Mouse (Mus musculus) right cerebral cortex, postnatal 4 days (tissue): Measurements from ENCODE around the gene Kank1.

ENCODE experiments used
- DNase-seq: peaks from one replicate; pipeline ENCODE4 v3.0.0-alpha.2; 2022

The Kank1 gene

GRCm38 (mm10) chr19:25372794-25373193 lies 136.0 kb downstream of the Kank1 start:
- no peak for DNase-seq

- no peak for DNase-seq
These were observed 136.8 kb downstream of the Kank1 start for GRCm38 (mm10) chr19:25373594-25373993.

GRCm38 (mm10) chr19:25374191-25374590 lies 137.4 kb downstream of the Kank1 start:
- DNase-seq: no peak

- no peak for DNase-seq
These were observed 138.2 kb downstream of the Kank1 start for GRCm38 (mm10) chr19:25374926-25375325.

GRCm38 (mm10) chr19:25376871-25377270 lies 140.1 kb downstream of the Kank1 start:
- no peak for DNase-seq

GRCm38 (mm10) chr19:25380675-25381074 lies 143.9 kb downstream of the Kank1 start:
- no peak for DNase-seq

- DNase-seq: no peak
These were observed 145.2 kb downstream of the Kank1 start for GRCm38 (mm10) chr19:25381972-25382371.

GRCm38 (mm10) chr19:25382494-25382893 lies 145.7 kb downstream of the Kank1 start:
- no peak for DNase-seq

- no peak for DNase-seq
These were observed 146.8 kb downstream of the Kank1 start for GRCm38 (mm10) chr19:25383386-25384146.

- DNase-seq: no peak
These were observed 149.2 kb downstream of the Kank1 start for GRCm38 (mm10) chr19:25385981-25386380.

GRCm38 (mm10) chr19:25386679-25387470 lies 150.1 kb downstream of the Kank1 start:
- no peak for DNase-seq

- no peak for DNase-seq
These were observed 151.1 kb downstream of the Kank1 start for GRCm38 (mm10) chr19:25387902-25388301.

GRCm38 (mm10) chr19:25392135-25392534 lies 155.4 kb downstream of the Kank1 start:
- DNase-seq: no peak

GRCm38 (mm10) chr19:25395035-25395434 lies 158.3 kb downstream of the Kank1 start:
- peak; percentile 33 for DNase-seq

GRCm38 (mm10) chr19:25396709-25397266 lies 160.0 kb downstream of the Kank1 start:
- no peak for DNase-seq

GRCm38 (mm10) chr19:25399511-25400211 lies 162.9 kb downstream of the Kank1 start:
- no peak for DNase-seq

GRCm38 (mm10) chr19:25400212-25400913 lies 163.6 kb downstream of the Kank1 start:
- no peak for DNase-seq

- no peak for DNase-seq
These were observed 164.7 kb downstream of the Kank1 start for GRCm38 (mm10) chr19:25401521-25401920.

- no peak for DNase-seq
These were observed 167.4 kb downstream of the Kank1 start for GRCm38 (mm10) chr19:25404163-25404562.

GRCm38 (mm10) chr19:25405987-25406386 lies 169.2 kb downstream of the Kank1 start:
- no peak for DNase-seq

- peak; percentile 52 for DNase-seq
These were observed 169.9 kb downstream of the Kank1 start for GRCm38 (mm10) chr19:25406481-25407184.
